Mouse (Mus musculus): ENCODE data around the gene Rcan1. TPM values are rescaled to one million over a fixed set of nuclear protein-coding genes. Genes with fewer than 3 reads are reported as not detected.
"Not testable (repeated sequence)": the region's sequence is repeated elsewhere in the genome, so short reads cannot be mapped to it uniquely, and the experiment has no call there.

Gene Rcan1
- 24.9 and 26.4 TPM in 2 replicates for polyA plus RNA-seq (2012; rRNA removed)

- no peak for DNase-seq (ENCODE audit: low spot score)
Observed at GRCm38 (mm10) chr16:92470706-92471105, at the start of gene Rcan1. Gene Rcan1, minus strand, starts transcription at chr16:92470867.

- no peak for DNase-seq (ENCODE audit: low spot score)
Observed at GRCm38 (mm10) chr16:92519820-92520492, 49.3 kb upstream of the Rcan1 start.

GRCm38 (mm10) chr16:92518718-92519117 lies 48.1 kb upstream of the Rcan1 start:
- no peak for DNase-seq (ENCODE audit: low spot score)

GRCm38 (mm10) chr16:92516139-92516538 lies 45.5 kb upstream of the Rcan1 start:
- DNase-seq (ENCODE audit: low spot score) = no peak

GRCm38 (mm10) chr16:92514896-92515295 lies 44.2 kb upstream of the Rcan1 start:
- not testable (repeated sequence) for DNase-seq (ENCODE audit: low spot score)

GRCm38 (mm10) chr16:92511773-92512391 lies 41.2 kb upstream of the Rcan1 start:
- DNase-seq (ENCODE audit: low spot score) = no peak

- no peak for DNase-seq (ENCODE audit: low spot score)
Observed at GRCm38 (mm10) chr16:92510835-92511772, 40.4 kb upstream of the Rcan1 start.

GRCm38 (mm10) chr16:92507573-92507972 lies 36.9 kb upstream of the Rcan1 start:
- no peak for DNase-seq (ENCODE audit: low spot score)

GRCm38 (mm10) chr16:92503105-92503504 lies 32.4 kb upstream of the Rcan1 start:
- DNase-seq (ENCODE audit: low spot score) = no peak

- no peak for DNase-seq (ENCODE audit: low spot score)
Observed at GRCm38 (mm10) chr16:92500534-92500933, 29.9 kb upstream of the Rcan1 start.

- no peak for DNase-seq (ENCODE audit: low spot score)
Observed at GRCm38 (mm10) chr16:92499324-92499723, 28.7 kb upstream of the Rcan1 start.

- no peak for DNase-seq (ENCODE audit: low spot score)
Observed at GRCm38 (mm10) chr16:92498589-92498981, 27.9 kb upstream of the Rcan1 start.

- DNase-seq (ENCODE audit: low spot score) = no peak
Observed at GRCm38 (mm10) chr16:92497851-92498588, 27.4 kb upstream of the Rcan1 start.

GRCm38 (mm10) chr16:92489356-92489755 lies 18.7 kb upstream of the Rcan1 start:
- no peak for DNase-seq (ENCODE audit: low spot score)

- DNase-seq (ENCODE audit: low spot score) = no peak
Observed at GRCm38 (mm10) chr16:92488456-92488855, 17.8 kb upstream of the Rcan1 start.

GRCm38 (mm10) chr16:92487489-92487888 lies 16.8 kb upstream of the Rcan1 start:
- DNase-seq (ENCODE audit: low spot score) = no peak

GRCm38 (mm10) chr16:92487086-92487485 lies 16.4 kb upstream of the Rcan1 start:
- no peak for DNase-seq (ENCODE audit: low spot score)

GRCm38 (mm10) chr16:92485436-92485835 lies 14.8 kb upstream of the Rcan1 start, which contains the start of gene Clic6:
Gene Clic6, plus strand, starts transcription at chr16:92485736.
- DNase-seq (ENCODE audit: low spot score) = no peak

- DNase-seq (ENCODE audit: low spot score) = no peak
Observed at GRCm38 (mm10) chr16:92478561-92479150, 8.0 kb upstream of the Rcan1 start.

GRCm38 (mm10) chr16:92475093-92475860 lies 4.6 kb upstream of the Rcan1 start:
- no peak for DNase-seq (ENCODE audit: low spot score)

All from urinary bladder, adult 2 months (tissue).